Comparison of ENCODE assay signal across 28 mouse cellular contexts in the genomic region with DNA sequence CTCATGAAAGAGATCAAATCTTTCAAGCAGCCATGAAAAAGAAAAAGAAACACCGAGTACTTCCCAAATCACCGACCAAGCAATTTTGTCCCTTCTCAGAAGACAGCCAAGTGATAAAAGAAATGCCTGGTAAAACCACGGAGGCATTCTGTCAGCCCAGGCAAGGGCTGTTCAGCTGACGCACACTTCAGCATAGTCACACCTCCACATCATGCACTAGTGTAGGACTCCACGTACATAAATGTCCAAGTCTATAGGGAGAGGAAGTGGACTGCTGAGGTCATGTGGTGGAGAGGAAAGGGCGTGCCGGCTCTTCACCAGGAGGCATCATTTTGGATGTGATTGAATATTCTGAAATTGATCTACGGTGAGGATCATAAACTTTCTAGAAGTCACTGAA. TPM values are rescaled to one million over a fixed set of nuclear protein-coding genes. Genes with fewer than 3 reads are reported as not detected.
"Had no signal": no experiment of that assay in that cellular context is flagged by ENCODE, and none has a peak within 500 bp of the region (broad histone marks: within the 10 kb centered on the region; RNA-seq: fewer than 3 reads in every experiment).

No protein-coding gene starts in this region.

- H3K27ac ChIP-seq: heart, adult 2 months; heart, embryonic 10.5 days; hindbrain, embryonic 10.5 days; hindbrain, embryonic 12.5 days; hindbrain, embryonic 14.5 days; intestine, embryonic 15.5 days; kidney, embryonic 15.5 days; kidney, postnatal 0 days; limb, embryonic 13.5 days; limb, embryonic 15.5 days; liver, embryonic 12.5 days; liver, embryonic 14.5 days had no signal

- H3K9me3 ChIP-seq: heart, embryonic 10.5 days; heart, embryonic 12.5 days; hindbrain, embryonic 10.5 days; hindbrain, embryonic 12.5 days; intestine, embryonic 15.5 days; kidney, embryonic 15.5 days; limb, embryonic 13.5 days; limb, embryonic 15.5 days; liver, embryonic 12.5 days had no signal

- H3K9ac ChIP-seq: heart, embryonic 12.5 days; hindbrain, embryonic 12.5 days; hindbrain, embryonic 14.5 days; intestine, embryonic 15.5 days; kidney, embryonic 15.5 days; limb, embryonic 13.5 days; limb, embryonic 15.5 days; liver, embryonic 12.5 days; liver, embryonic 14.5 days had no signal

- H3K4me2 ChIP-seq: intestine, embryonic 15.5 days; limb, embryonic 13.5 days; liver, embryonic 12.5 days had no signal

- H3K4me3 ChIP-seq: heart, adult 2 months; hindbrain, embryonic 12.5 days; intestine, embryonic 15.5 days; liver, embryonic 12.5 days had no signal

- DNase-seq: gastrocnemius, postnatal 14 days; gastrocnemius, postnatal 36 days; heart, adult 2 months; heart, postnatal 10 days; heart, postnatal 4 days; kidney, adult 2 months; kidney, adult 9 months; kidney, postnatal 14 days; kidney, postnatal 36 days; layer of hippocampus, adult 9-11 months; layer of hippocampus, postnatal 36 days; left cerebral cortex, postnatal 4 days had no signal

- H3K36me3 ChIP-seq: heart, embryonic 10.5 days; heart, embryonic 12.5 days; hindbrain, embryonic 10.5 days; hindbrain, embryonic 12.5 days; intestine, embryonic 15.5 days; kidney, embryonic 15.5 days; limb, embryonic 13.5 days; limb, embryonic 15.5 days; liver, embryonic 12.5 days had no signal

- ATAC-seq: hindbrain, embryonic 16.5 days; inflammation-experienced regulatory T-cells, adult 6 months; intestine, embryonic 15.5 days; intestine, postnatal 0 days; liver, embryonic 12.5 days had no signal

RNA-seq across cellular contexts. Expression of a gene that starts 1.2 kb away (rescaled TPM):
- total RNA-seq: liver, adult 2 months had no signal
- polyA plus RNA-seq: liver, adult 2 months had no signal
